8 mouse cellular contexts compared by ENCODE assay signal in genomic region chrX:135993192-135993594, GRCm38 (mm10). TPM values are rescaled to one million over a fixed set of nuclear protein-coding genes. Genes with fewer than 3 reads are reported as not detected.
DNase-seq lines count a peak whose midpoint lies in the region; ATAC-seq and TF ChIP-seq lines count a peak whose summit lies in the region.
"Not testable (repeated sequence)": the region's sequence is repeated elsewhere in the genome, so short reads cannot be mapped to it uniquely, and the experiment has no call there.
"Had no signal": no experiment of that assay in that cellular context is flagged by ENCODE, and none has a peak within 500 bp of the region (broad histone marks: within the 10 kb centered on the region; RNA-seq: fewer than 3 reads in every experiment).

No protein-coding gene starts in this region.

- not testable (repeated sequence) for H3K4me1 ChIP-seq in embryonic facial prominence, embryonic 14.5 days (ENCODE audit: control insufficient read depth, insufficient read depth, low read length); heart, embryonic 13.5 days; limb, embryonic 14.5 days (ENCODE audit: control insufficient read depth, insufficient read depth, low read length); neural tube, embryonic 14.5 days (ENCODE audit: control insufficient read depth, insufficient read depth, low read length)

- TF ChIP-seq POLR2A in limb, embryonic 14.5 days (IDR thresholded peaks at IDR 0.05; ENCODE audit: borderline replicate concordance, extremely low read depth, insufficient read depth, insufficient read length), result not testable (repeated sequence)

- not testable (repeated sequence) for H3K9me3 ChIP-seq in embryonic facial prominence, embryonic 14.5 days (ENCODE audit: control insufficient read depth, low read length); heart, embryonic 13.5 days; limb, embryonic 14.5 days (ENCODE audit: control insufficient read depth, low read length); neural tube, embryonic 14.5 days (ENCODE audit: control insufficient read depth, low read length)

- DNase-seq in cerebellum, adult 18-20 months, result peak; percentile 11 to 12
- not testable (repeated sequence) for DNase-seq in embryonic facial prominence, embryonic 14.5 days (ENCODE audit: low spot score); limb, embryonic 14.5 days (ENCODE audit: low spot score)

- H3K4me2 ChIP-seq in embryonic facial prominence, embryonic 14.5 days (ENCODE audit: low read depth, low read length); heart, embryonic 13.5 days; limb, embryonic 14.5 days (replicated peaks; ENCODE audit: low read depth, low read length, severe bottlenecking): not testable (repeated sequence)
- H3K4me2 ChIP-seq in neural tube, embryonic 14.5 days (ENCODE audit: low read depth, low read length), result 0 out of 2 replicates have a peak overlapping the region, but pooled peaks have one; percentile 11

- H3K4me3 ChIP-seq in embryonic facial prominence, embryonic 14.5 days (ENCODE audit: low read depth, low read length); heart, embryonic 13.5 days; limb, embryonic 14.5 days (replicated peaks; ENCODE audit: low read length); neural tube, embryonic 14.5 days (ENCODE audit: low read depth, low read length): not testable (repeated sequence)

- H3K27me3 ChIP-seq in embryonic facial prominence, embryonic 14.5 days (replicated peaks; ENCODE audit: control insufficient read depth, insufficient read depth, low read length); heart, embryonic 13.5 days (replicated peaks); limb, embryonic 14.5 days (ENCODE audit: control insufficient read depth, insufficient read depth, low read length); neural tube, embryonic 14.5 days (ENCODE audit: control insufficient read depth, insufficient read depth, low read length): not testable (repeated sequence)

- H3K36me3 ChIP-seq in embryonic facial prominence, embryonic 14.5 days (ENCODE audit: control insufficient read depth, insufficient read depth, low read length); heart, embryonic 13.5 days; limb, embryonic 14.5 days (ENCODE audit: control insufficient read depth, insufficient read depth, low read length); neural tube, embryonic 14.5 days (ENCODE audit: control insufficient read depth, insufficient read depth, low read length): not testable (repeated sequence)

- not testable (repeated sequence) for H3K9ac ChIP-seq in embryonic facial prominence, embryonic 14.5 days (ENCODE audit: low read depth, low read length); heart, embryonic 13.5 days; limb, embryonic 14.5 days (ENCODE audit: low read depth, low read length, severe bottlenecking); neural tube, embryonic 14.5 days (replicated peaks; ENCODE audit: low read depth, low read length)

- peak; percentile 96 for ATAC-seq in embryonic facial prominence, embryonic 14.5 days (ENCODE audit: low read depth)
- peak; percentile 68; the same call in 1 of the 2 replicates for ATAC-seq in heart, embryonic 13.5 days (ENCODE audit: extremely low read depth, insufficient number of reproducible peaks, low FRiP score, low TSS enrichment)
- ATAC-seq in inflammation-experienced regulatory T-cells, adult 6 months, result peak; percentile 10
- peak; percentile 90 for ATAC-seq in limb, embryonic 14.5 days (ENCODE audit: low FRiP score, low read depth)
- ATAC-seq in megakaryocyte progenitor cell, adult 5-6 weeks (replicated peaks; ENCODE audit: poor library complexity), result peak; percentile 72
- peak; percentile 95 for ATAC-seq in neural tube, embryonic 14.5 days (ENCODE audit: low read depth)

- not testable (repeated sequence) for H3K27ac ChIP-seq in embryonic facial prominence, embryonic 14.5 days (replicated peaks; ENCODE audit: low read depth, low read length); heart, embryonic 13.5 days (replicated peaks); limb, embryonic 14.5 days (replicated peaks; ENCODE audit: low read depth, low read length); neural tube, embryonic 14.5 days (ENCODE audit: low read depth, low read length)

- 50% methylated on average over 1 of the region's 3 CpGs for WGBS in embryonic facial prominence, embryonic 14.5 days
- WGBS in heart, embryonic 13.5 days, result 47% methylated on average over 2 of the region's 3 CpGs
- WGBS in limb, embryonic 14.5 days, result 63% methylated on average over 1 of the region's 3 CpGs
- 39% methylated on average over 2 of the region's 3 CpGs for WGBS in neural tube, embryonic 14.5 days

RNA-seq across cellular contexts. Expression of gene Arxes2, which starts 0.4 kb away (rescaled TPM):
- polyA plus RNA-seq in embryonic facial prominence, embryonic 14.5 days (2014; fragmentation: Nextera tagmentation; extraction: Ambion mirVana), result 79.7 and 80.0 TPM in 2 replicates
- polyA plus RNA-seq in heart, embryonic 13.5 days (2015; fragmentation: Nextera tagmentation; extraction: Ambion mirVana), result 69.2 and 80.4 TPM in 2 replicates
- 1 to 10 TPM; 5.5 to 8.4 (median 6.0) TPM for polyA plus RNA-seq in inflammation-experienced regulatory T-cells, adult 6 months (2017; shearing (Covaris generic))
- polyA plus RNA-seq in limb, embryonic 14.5 days (2012; rRNA removed), result 43.9 and 45.5 TPM in 2 replicates
- polyA plus RNA-seq in limb, embryonic 14.5 days (2014; fragmentation: Nextera tagmentation; extraction: Ambion mirVana), result 73.7 and 80.4 TPM in 2 replicates
- total RNA-seq in megakaryocyte progenitor cell, adult 5-6 weeks (2015), result 1.2 and 1.7 TPM in 2 replicates
- 0.71 and 1.0 TPM in 2 replicates for total RNA-seq in megakaryocyte progenitor cell, adult 5-6 weeks (2017)
- polyA plus RNA-seq in neural tube, embryonic 14.5 days (2014; fragmentation: Nextera tagmentation; extraction: Ambion mirVana), result 290 and 292 TPM in 2 replicates
- polyA plus RNA-seq: macrophage had no signal

RNA-seq across cellular contexts. Expression of gene Arxes1, which starts 40.0 kb away (rescaled TPM):
- polyA plus RNA-seq in embryonic facial prominence, embryonic 14.5 days (2014; fragmentation: Nextera tagmentation; extraction: Ambion mirVana), result 28.6 and 32.8 TPM in 2 replicates
- 29.2 and 29.5 TPM in 2 replicates for polyA plus RNA-seq in heart, embryonic 13.5 days (2015; fragmentation: Nextera tagmentation; extraction: Ambion mirVana)
- not detected for polyA plus RNA-seq in inflammation-experienced regulatory T-cells, adult 6 months (2017; shearing (Covaris generic))
- polyA plus RNA-seq in limb, embryonic 14.5 days (2012; rRNA removed), result 12.5 and 15.0 TPM in 2 replicates
- polyA plus RNA-seq in limb, embryonic 14.5 days (2014; fragmentation: Nextera tagmentation; extraction: Ambion mirVana), result 31.1 and 34.3 TPM in 2 replicates
- not detected in 2 replicates for total RNA-seq in megakaryocyte progenitor cell, adult 5-6 weeks (2015)
- total RNA-seq in megakaryocyte progenitor cell, adult 5-6 weeks (2017), result not detected in 2 replicates
- 145 and 160 TPM in 2 replicates for polyA plus RNA-seq in neural tube, embryonic 14.5 days (2014; fragmentation: Nextera tagmentation; extraction: Ambion mirVana)
- polyA plus RNA-seq: macrophage had no signal

Comparison
In these comparisons a context has a peak if more than half of its experiments do, and no peak if none do; other contexts are left out.
1. ATAC-seq: peak in every context shown above with its lines; median percentile 96 in embryonic facial prominence, embryonic 14.5 days; 95 in neural tube, embryonic 14.5 days; 90 in limb, embryonic 14.5 days; 72 in megakaryocyte progenitor cell, adult 5-6 weeks; 68 in heart, embryonic 13.5 days; 10 in inflammation-experienced regulatory T-cells, adult 6 months.
2. RNA of gene Arxes1, which starts 40.0 kb away (polyA plus RNA-seq): 145 to 160 TPM in neural tube, embryonic 14.5 days, 12.5 to 34.3 TPM in limb, embryonic 14.5 days, 29.2 to 29.5 TPM in heart, embryonic 13.5 days and 28.6 to 32.8 TPM in embryonic facial prominence, embryonic 14.5 days; not detected in inflammation-experienced regulatory T-cells, adult 6 months; every median in the first group is over 10 times any median in the second.